Mouse (Mus musculus) thymus, postnatal 10 days (tissue): ENCODE measurements around the gene C1qtnf2.

Experiments used
- DNase-seq, 2 experiments: peaks; one replicate each; pipeline ENCODE4 v3.0.0; 2021; ENCODE audit warnings: low spot score in 2 of 2

C1qtnf2 gene

GRCm38 (mm10) chr11:43483122-43483792 lies 9.2 kb downstream of the C1qtnf2 start:
- no peak for DNase-seq

GRCm38 (mm10) chr11:43484057-43484456 lies 10.0 kb downstream of the C1qtnf2 start:
- DNase-seq = no peak

GRCm38 (mm10) chr11:43484652-43485051 lies 10.6 kb downstream of the C1qtnf2 start:
- DNase-seq = no peak

DNA sequence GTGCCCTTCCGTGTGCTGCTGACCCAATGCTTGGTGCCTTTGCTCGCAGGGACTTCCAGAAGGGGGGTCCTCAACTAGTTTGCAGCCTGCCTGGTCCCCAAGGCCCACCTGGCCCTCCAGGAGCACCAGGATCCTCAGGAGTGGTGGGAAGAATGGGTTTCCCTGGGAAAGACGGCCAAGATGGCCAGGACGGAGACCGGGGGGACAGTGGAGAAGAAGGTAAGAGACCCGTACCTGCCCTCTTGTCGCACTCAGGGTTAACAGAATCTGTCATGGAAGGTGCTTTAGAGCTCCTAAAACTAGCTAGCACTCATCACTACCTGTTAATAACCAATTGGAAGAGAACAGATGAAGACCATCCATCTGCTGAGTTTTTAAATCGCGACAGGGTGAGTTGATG lies 11.8 kb downstream of the C1qtnf2 start:
- no peak for DNase-seq

GRCm38 (mm10) chr11:43492663-43493062 lies 18.6 kb downstream of the C1qtnf2 start:
- DNase-seq = peak; percentile 49 to 77

GRCm38 (mm10) chr11:43493815-43494409 lies 19.8 kb downstream of the C1qtnf2 start:
- peak; percentile 44 to 71 for DNase-seq

GRCm38 (mm10) chr11:43495037-43495436 lies 21.0 kb downstream of the C1qtnf2 start:
- no peak for DNase-seq

GRCm38 (mm10) chr11:43495532-43495931 lies 21.5 kb downstream of the C1qtnf2 start:
- DNase-seq = no peak

- no peak for DNase-seq
Measured at GRCm38 (mm10) chr11:43501256-43501655, 27.2 kb downstream of the C1qtnf2 start.

DNA sequence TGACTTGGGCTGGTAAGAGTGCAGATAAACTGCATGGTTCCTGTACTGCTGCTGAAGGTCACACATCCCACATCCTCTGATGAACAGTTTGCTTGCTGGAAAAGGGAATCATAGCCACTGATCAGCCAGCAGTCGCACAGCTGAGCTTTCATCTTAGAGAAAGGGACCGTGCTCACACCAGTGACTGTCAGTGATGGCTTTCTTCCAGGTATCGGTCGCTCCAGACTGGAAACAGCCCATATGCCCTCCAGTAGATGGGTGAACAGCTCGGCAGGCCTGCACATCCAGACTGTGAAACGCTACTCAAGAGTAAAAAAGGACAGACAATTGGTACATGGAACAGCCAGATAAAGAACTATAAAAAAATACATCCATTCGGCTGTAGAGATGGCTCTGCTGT lies 31.1 kb downstream of the C1qtnf2 start:
- no peak for DNase-seq

DNA sequence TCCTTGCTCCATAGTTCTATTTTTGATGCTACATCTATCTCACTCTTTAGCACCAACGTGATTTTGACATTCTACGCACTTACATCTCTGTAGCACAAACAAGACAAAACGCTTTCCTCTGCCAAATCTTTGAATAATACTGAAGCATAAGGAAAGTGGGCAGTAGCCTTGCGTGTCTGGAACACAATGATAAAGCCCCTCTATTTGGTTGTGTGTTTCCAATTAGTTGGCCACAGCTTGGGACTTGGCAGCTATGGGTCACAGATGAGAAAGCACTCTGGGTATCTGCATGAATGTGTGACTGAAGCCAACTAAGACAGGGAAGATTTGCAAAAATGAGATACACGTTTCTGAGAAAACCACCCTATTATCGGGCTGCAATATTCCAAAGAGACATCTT lies 33.9 kb downstream of the C1qtnf2 start:
- no peak for DNase-seq

DNA sequence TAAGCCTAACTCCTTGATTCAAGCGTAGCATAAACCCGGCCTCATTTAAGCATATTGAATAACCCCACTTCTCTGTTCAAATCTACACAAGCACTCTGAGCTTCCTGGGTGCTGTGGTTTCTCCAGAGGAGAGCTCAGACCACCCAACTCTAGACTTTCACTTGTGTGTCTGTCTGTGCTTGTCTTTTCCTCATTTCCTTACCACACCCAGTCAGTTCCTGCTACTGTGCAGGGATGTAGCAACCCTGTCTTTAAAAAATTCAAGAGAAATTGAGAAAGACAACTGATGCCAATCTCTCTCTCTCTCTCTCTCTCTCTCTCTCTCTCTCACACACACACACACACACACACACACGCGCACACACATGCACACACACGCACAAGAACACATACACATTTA lies 35.8 kb downstream of the C1qtnf2 start:
- DNase-seq = no peak

DNA sequence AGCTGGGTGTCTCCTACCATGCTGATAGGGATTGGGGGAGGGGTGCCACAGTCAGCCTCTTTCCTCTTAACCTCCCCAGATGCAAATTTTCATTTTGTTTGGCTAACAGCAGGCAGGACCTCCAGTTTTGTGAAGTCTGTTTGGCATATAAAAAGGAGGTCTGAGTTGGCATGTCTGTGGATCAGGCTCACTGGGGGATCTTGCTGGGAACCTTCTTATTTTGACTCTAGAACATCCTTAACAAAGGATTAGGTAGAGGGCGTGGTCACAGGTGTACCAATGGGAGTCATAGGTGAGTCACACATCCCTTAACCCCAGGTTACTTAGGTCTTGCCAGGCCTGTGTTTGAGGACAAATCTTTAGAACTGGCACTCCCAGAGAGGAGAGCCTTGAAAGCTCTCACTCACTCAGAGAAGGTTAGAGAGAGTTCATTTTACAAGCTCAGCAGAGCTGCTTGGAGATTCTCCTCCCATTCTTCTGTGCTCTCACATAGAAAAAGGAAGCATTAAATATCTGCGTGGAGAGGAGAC lies 38.6 kb downstream of the C1qtnf2 start:
- no peak for DNase-seq

DNA sequence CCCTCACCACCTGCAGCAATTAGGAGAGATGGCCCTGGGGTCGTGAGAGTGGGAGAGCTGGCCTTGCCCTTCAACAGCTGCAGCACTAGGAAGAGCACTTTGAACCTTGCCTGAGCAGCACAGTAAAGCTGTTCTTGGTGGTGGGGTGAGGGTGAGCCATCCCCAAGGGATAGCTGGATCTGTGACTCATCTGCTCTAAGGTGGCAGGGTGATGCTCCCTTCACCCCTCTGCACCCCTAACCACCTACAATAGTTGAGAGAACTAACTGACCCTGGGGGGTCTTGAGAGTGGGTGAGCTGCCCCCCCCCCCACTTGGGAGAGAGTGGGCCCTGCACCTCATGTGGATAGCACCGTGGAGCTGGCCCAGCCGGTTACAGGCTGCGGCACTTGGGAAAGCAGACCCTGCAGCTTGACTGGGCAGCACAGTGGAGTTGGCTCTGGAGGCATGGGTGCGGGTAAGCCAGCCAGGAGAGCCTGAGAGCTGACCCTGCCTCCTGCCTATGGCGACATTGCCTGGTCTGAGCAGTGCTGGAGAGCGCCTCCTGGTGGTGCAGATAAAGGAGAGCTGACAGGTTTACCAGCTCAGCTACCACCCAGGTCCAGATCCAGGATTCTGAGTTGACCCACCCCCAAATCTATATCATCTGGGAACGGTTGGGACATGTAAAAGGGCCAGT lies 42.4 kb downstream of the C1qtnf2 start:
- peak in 1 of 2 experiments; percentile 50 for DNase-seq

DNA sequence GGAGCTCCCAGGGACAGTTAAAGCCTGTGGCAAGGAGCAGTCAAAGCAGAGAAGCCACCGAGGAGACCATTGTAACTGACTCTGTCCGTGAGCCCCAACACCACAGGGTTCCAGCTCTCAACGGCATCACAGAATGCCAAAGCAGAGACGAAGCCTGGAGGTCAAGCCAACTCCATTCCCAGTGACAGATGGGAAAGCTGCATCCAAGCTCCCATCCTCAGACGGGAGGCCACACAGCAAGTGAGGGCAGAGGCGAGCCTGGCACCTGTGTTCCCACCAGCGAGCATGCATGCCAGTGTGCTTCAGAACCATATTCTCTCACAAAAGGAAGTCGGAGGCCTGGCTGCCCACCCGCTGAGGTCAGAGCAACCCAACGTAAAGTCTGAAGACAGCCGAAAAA lies 43.6 kb downstream of the C1qtnf2 start:
- no peak for DNase-seq

- no peak for DNase-seq
Measured at GRCm38 (mm10) chr11:43518086-43518485, 44.0 kb downstream of the C1qtnf2 start.

GRCm38 (mm10) chr11:43518821-43519220 lies 44.7 kb downstream of the C1qtnf2 start:
- no peak for DNase-seq

- no peak for DNase-seq
Measured at GRCm38 (mm10) chr11:43520521-43520920, 46.4 kb downstream of the C1qtnf2 start.

DNA sequence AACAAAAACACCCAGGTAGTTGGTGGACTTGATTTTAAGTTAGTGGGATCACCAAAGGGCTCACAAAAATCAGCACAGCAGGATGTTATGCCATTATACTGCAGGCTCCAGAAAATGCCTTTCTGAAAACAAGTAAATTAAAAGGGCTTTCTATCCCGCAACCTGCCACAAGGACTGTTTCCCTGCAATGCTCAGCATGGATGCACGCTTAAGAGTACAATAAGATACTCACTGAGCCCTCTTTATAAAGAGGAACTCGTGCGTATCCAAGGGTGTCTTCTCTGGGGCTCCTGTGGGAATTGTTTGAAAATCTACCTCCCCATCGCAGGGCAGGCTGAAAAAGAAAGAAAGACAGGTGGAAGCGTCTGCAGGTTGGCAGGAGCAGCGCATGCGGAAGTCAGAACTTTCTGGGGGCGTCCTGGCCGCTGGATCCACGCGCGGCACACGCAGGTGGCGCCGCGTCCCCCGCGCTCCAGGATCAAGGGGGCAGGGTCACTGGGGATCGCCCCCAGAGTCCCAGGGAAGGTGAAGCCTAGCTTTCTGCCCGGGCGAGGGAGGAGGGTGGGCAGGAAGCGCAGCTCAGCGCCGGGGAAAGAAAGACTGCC lies 54.1 kb downstream of the C1qtnf2 start:
- peak in 1 of 2 experiments; percentile 65 for DNase-seq

GRCm38 (mm10) chr11:43528683-43529499 lies 54.8 kb downstream of the C1qtnf2 start, which contains the start of gene Ccnjl:
Ccnjl (plus strand) TSS chr11:43528784.
- peak in 1 of 2 experiments; percentile 77 for DNase-seq

DNA sequence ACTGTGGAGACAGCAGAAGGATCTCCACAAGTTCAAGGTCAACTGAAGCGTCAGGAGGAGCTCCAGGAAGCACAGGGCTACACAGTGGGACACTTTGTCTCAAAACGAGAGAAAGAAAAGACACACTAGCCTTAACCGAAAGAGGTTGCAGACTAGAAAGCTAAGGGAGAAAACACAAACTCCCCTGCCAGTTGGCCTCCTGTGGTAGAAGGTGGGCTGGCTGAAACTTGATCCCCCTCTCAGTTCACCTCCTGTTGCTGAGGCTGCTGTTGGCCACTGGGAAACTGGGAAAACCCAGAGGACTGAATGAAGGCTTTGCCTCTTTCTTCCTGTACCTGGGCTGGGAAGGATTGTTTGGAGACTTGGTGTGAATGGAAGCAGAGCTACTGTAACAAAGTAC lies 56.0 kb downstream of the C1qtnf2 start:
- DNase-seq = no peak
